Mouse (Mus musculus) urinary bladder, adult 2 months (tissue): ENCODE results near the gene Ankrd54. TPM values are rescaled to one million over a fixed set of nuclear protein-coding genes. Genes with fewer than 3 reads are reported as not detected.
"Not testable (repeated sequence)": the region's sequence is repeated elsewhere in the genome, so short reads cannot be mapped to it uniquely, and the experiment has no call there.

ENCODE experiments used
- DNase-seq: peaks from one replicate; pipeline ENCODE4 v3.0.0; 2022; ENCODE audit warnings: low spot score
- polyA plus RNA-seq: library from polyadenylated mRNA; depleted of rRNA; stranded (reverse); fragments of >200 nt; gene quantifications from 2 replicates; pipeline ENCODE4 v1.2.3, GENCODE M21; 2012; rRNA removed

Gene Ankrd54
- polyA plus RNA-seq, 1 experiment = 26.0 TPM

DNA sequence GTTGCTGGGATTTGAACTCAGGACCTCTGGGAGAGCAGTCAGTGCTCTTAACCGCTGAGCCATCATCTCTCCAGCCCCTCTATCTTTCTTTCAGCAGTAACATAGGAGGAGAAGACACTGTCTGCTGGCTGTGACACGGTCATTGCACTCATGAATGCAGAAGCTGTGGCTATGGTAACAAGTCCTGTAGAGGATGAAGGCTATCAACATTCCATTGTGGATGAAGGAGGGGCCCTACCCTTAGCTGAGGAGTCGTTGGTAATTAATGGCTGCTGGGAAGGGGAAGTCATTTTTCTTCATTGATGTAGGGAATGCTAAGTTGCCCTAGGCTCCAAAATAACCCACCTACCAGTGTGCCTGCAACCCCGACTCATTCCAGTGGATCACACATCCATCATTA, 44.5 kb downstream of the Ankrd54 start:
- DNase-seq = no peak

DNA sequence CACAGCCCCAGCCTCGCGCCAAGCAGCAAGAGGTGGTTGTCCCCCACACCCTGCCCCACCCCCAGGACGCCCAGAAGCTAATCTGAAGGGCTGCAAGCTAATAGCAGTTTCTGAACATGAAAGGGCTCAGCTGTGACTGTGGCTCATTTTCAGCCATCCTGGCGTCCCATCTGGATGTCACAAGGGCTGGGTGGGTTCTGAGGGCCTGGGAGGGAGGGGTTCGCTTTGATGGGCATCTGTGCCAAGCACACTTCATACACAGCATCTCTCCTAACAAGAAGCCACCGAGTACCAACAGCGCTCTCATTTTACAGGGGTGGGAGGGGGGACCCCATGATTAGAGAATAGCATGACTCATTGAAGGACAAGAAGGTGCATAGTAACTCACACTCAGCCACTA, 49.3 kb downstream of the Ankrd54 start:
- DNase-seq = no peak

DNA sequence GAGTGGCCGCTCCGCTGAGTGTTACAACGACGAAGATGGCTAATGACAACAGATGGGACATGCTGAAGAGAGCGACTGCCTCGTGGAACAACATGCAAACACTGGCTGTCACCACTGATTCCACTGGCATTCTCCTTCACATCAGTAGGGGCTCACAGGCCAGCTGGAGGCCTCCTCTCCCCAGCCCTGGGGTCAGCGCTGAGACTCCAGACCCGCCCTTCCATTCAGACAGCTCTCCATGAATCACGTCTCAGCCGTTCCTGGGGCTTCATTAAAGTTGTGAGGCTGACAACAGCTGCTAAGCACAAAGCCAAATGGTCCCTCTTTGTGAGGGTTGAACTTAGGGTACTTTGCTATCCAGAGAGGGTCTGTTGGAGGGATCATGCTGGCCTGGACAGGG, 51.1 kb downstream of the Ankrd54 start:
- no peak for DNase-seq

DNA sequence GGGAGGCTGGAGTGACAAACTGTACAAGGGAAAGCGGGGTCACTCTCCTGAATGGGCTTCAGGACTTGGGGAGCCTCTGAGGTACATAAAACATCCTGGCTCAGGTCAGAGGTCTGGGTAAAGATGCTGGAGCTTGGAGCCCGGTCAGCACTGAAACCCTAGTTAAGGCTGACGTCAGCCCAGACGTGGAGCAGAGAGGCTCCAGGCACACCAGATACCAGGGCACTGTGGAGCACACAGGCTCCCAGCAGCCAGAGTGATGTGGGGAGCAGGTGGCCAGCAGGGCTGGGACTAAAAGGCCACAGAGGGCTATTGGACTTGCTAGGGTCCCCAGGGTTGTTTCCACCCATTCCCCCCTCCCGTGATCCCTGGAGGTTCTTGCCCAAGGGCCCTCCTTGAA, 53.0 kb downstream of the Ankrd54 start:
- no peak for DNase-seq

DNA sequence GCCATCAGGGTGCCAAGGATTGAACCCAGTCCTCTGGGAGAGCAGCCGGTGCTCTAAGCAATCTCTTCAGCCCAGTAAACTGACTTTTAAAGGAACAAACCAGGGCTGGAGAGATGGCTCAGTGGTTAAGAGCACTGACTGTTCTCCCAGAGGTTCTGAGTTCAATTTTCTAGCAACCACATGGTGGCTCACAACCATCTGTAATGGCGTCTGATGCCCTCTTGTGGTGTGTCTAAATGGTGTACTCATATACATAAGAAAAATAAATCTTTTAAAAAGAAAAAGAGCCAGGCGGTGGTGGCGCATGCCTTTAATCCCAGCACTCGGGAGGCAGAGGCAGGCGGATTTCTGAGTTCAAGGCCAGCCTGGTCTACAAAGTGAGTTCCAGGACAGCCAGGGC, 54.9 kb downstream of the Ankrd54 start:
- DNase-seq = not testable (repeated sequence)

DNA sequence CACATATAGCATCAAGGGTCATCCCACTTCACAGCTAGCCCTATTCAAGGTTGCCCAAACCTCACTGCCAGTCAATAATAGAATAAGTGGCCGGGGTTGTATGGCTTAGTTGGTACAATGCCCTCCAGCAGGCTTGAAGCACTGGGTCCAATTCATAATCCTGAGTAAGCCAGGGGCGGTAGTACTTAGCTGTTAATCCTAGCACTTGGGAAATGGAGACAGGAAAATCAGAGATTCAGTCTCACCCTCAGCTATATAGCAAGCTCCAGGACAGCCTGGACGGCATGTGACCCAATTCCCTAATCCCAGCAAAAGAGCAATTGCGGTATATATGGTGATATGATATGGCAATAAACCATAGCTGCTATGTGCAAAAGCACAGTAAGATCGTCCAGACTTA, 55.6 kb downstream of the Ankrd54 start:
- DNase-seq = no peak

DNA sequence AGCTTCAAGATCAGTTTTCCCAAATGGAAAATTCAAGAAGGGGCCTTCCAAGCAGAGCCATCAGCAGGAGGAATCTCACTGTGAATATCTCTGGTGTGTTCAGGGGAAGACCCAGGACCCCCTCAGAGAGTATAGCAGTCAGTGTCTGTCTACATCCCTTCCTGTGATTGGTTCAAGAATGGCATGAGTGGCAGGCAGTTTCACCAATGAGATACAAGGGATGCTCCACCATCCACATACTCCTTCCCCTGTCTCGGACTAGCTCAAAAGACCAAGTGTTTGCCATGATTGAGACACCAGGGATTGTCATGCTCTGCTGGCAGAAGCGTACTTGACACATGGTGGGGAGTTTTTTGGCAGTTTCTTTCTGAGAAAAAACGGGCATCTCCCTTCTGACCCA, 56.1 kb downstream of the Ankrd54 start:
- DNase-seq = no peak

DNA sequence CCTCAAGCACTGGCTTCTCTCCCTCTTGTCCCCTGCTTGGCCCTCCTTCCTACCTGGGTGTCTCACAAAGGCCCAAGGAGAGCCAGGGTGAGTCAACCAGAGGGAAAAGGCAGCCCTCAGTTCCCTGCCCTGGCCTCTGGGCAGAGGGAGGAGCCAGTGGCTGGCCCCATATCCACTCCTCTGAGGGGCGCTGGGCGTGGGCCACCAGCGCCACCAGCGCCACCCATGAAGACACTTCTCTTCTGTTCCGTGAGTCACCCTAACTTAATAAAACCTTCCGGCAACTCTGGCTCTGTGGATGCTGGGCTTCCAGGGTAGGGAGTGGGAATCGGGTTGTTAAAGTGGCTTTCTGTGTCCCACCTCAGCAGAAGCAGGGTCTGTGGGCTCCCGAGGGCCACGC, 57.1 kb downstream of the Ankrd54 start:
- DNase-seq = no peak

Other genes starting within 250 kb of the Ankrd54 start
- 21.0 and 21.6 TPM in 2 replicates for gene Cdc42ep1, start 220.3 kb downstream of the Ankrd54 start, polyA plus RNA-seq
- gene Lgals2, start 207.4 kb downstream of the Ankrd54 start, polyA plus RNA-seq = 1.3 and 2.1 TPM in 2 replicates
- 53.5 and 56.7 TPM in 2 replicates for gene Gga1, start 185.7 kb downstream of the Ankrd54 start, polyA plus RNA-seq
- 0.04 and 0.06 TPM in 2 replicates for gene Gm49510, start 163.2 kb downstream of the Ankrd54 start, polyA plus RNA-seq
- gene Sh3bp1, start 163.1 kb downstream of the Ankrd54 start, polyA plus RNA-seq = 34.6 and 35.1 TPM in 2 replicates
- 2.4 and 3.8 TPM in 2 replicates for gene Pdxp, start 149.0 kb downstream of the Ankrd54 start, polyA plus RNA-seq
- 979 and 1,151 TPM in 2 replicates for gene Lgals1, start 136.2 kb downstream of the Ankrd54 start, polyA plus RNA-seq
- gene Nol12, start 128.0 kb downstream of the Ankrd54 start, polyA plus RNA-seq = 26.5 and 30.7 TPM in 2 replicates
- 47.1 and 57.9 TPM in 2 replicates for gene Triobp, start 115.2 kb downstream of the Ankrd54 start, polyA plus RNA-seq
- 103 and 117 TPM in 2 replicates for gene H1f0, start 34.4 kb downstream of the Ankrd54 start, polyA plus RNA-seq
- gene Galr3, start 21.0 kb downstream of the Ankrd54 start, polyA plus RNA-seq = 0.14 and 0.19 TPM in 2 replicates
- gene Eif3l, start 12.3 kb upstream of the Ankrd54 start, polyA plus RNA-seq = 125 and 145 TPM in 2 replicates
- gene Micall1, start 46.0 kb upstream of the Ankrd54 start, polyA plus RNA-seq = 63.5 and 79.4 TPM in 2 replicates
- 145 and 194 TPM in 2 replicates for gene Polr2f, start 78.1 kb upstream of the Ankrd54 start, polyA plus RNA-seq
- gene 1700088E04Rik, start 78.4 kb upstream of the Ankrd54 start, polyA plus RNA-seq = 3.7 and 4.0 TPM in 2 replicates
- gene Sox10, start 102.3 kb upstream of the Ankrd54 start, polyA plus RNA-seq = 11.0 and 11.8 TPM in 2 replicates
- 33.3 and 41.7 TPM in 2 replicates for gene Pick1, start 166.3 kb upstream of the Ankrd54 start, polyA plus RNA-seq
- gene Gm49486, start 166.5 kb upstream of the Ankrd54 start, polyA plus RNA-seq = 0.96 and 1.1 TPM in 2 replicates
- gene Slc16a8, start 191.9 kb upstream of the Ankrd54 start, polyA plus RNA-seq = 0.04 and 0.21 TPM in 2 replicates
- gene Baiap2l2, start 222.6 kb upstream of the Ankrd54 start, polyA plus RNA-seq = 4.5 and 4.8 TPM in 2 replicates